Mouse (Mus musculus): Measurements from ENCODE around the gene Cdipt. TPM values are rescaled to one million over a fixed set of nuclear protein-coding genes. Genes with fewer than 3 reads are reported as not detected.

Gene Cdipt
- 96.0 TPM for polyA plus RNA-seq (2014; fragmentation: Illumina TruSeq; extraction: RNeasy Lipid Tissue Mini Kit (QIAGEN cat#74804); ENCODE audit: low read depth, low replicate concordance)

DNA sequence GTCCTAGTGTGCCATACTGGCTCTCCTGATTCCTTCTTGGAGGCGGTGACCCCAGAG lies at the start of gene Cdipt:
Gene Cdipt, plus strand, starts transcription at position 22 of the 57 bp plus-strand sequence.

GRCm38 (mm10) chr7:126928384-126929037 lies 47.2 kb upstream of the Cdipt start, which contains the start of gene Kctd13:
TSS of gene Kctd13 (plus strand) at chr7:126928879.

DNA sequence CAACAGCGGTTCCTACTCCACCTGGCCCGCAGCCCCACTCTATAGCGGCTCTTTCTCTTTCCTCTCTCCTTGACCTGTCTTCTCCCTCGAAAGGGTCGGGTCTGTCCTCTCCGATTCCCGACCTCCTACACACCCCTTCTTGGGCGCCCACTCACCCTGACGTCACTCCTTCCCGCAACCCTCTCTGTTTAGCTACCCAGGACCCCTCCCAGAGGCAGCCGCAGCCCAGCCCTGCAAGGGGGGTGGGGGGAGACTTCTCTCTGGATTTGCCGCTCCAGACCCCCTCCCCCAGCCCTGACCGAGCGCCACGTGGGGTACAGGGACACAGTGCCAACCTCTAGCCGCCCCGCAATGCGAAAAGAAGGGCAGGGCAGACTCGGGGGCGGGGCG lies 26.3 kb upstream of the Cdipt start, which contains the start of gene Asphd1:
Gene Asphd1, minus strand, starts transcription at position 180 of the 390 bp plus-strand sequence.

GRCm38 (mm10) chr7:126949793-126950646 lies 25.7 kb upstream of the Cdipt start, which contains the start of gene Sez6l2:
TSS of gene Sez6l2 (plus strand) at chr7:126950563.

GRCm38 (mm10) chr7:126975950-126976866 lies 494 bp downstream of the Cdipt start, which contains the start of gene Cdiptos:
TSS of gene Cdiptos (minus strand) at chr7:126976098.

GRCm38 (mm10) chr7:127014320-127014719 lies 38.6 kb downstream of the Cdipt start, which contains the start of gene Mvp:
TSS of gene Mvp (minus strand) at chr7:127014621.

DNA sequence TGATC lies 40.6 kb downstream of the Cdipt start, which contains the start of gene Pagr1b:
Gene Pagr1b, minus strand, starts transcription at position 4 of the 5 bp plus-strand sequence.

DNA sequence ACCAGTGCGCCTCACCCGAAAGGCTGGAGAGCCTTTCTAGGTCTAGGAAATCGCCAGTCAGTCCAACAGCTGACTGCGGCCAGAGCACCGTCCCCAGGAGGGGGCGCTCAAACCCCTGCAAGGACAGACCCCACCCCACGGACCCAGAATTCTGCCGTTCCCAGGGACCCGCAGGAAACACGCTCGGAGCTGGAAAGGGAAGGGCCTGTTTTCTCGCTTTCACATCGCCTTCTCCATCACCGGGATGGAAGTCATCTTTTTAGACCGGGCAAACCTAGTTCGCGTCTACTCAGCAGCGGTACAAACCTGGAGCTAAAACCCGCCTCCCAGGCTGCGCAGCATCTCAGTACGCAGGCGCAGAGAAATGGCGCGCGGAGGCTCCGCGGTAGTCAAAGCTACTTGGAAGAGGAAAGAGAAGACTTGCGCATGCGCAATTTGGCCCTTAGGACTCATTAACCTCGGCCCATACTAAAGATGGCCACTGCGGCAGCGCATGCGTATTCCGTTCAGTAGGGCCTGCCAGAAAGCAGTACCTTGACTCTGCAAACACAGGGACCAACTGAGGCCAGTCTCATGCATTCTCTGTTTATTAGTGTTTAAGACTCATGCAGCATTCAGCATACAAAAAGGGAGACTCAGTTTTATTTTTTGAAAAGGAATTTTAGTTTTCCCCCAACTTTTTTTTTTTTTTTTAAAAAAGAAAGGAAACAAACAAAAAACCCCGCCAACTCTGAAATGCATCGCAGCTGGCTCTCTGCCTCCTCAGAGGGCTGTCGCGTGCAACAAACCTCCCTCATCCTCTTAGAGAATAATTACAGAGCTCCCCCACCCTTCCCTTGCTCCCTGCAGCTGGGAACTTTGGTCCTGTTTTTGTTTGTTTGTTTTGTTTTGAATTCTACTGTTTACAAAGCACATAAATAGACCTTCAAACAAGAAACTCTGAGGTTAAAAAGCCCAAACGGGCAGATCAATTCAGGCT lies 41.5 kb downstream of the Cdipt start, which contains the start of gene Pagr1a:
Gene Pagr1a, minus strand, starts transcription at position 382 of the 979 bp plus-strand sequence.

GRCm38 (mm10) chr7:127020901-127021562 lies 45.3 kb downstream of the Cdipt start, which contains the start of the genes Gm42742 and Prrt2:
TSS of gene Gm42742 (minus strand) at chr7:127021097.
TSS of gene Prrt2 (minus strand) at chr7:127021211.

DNA sequence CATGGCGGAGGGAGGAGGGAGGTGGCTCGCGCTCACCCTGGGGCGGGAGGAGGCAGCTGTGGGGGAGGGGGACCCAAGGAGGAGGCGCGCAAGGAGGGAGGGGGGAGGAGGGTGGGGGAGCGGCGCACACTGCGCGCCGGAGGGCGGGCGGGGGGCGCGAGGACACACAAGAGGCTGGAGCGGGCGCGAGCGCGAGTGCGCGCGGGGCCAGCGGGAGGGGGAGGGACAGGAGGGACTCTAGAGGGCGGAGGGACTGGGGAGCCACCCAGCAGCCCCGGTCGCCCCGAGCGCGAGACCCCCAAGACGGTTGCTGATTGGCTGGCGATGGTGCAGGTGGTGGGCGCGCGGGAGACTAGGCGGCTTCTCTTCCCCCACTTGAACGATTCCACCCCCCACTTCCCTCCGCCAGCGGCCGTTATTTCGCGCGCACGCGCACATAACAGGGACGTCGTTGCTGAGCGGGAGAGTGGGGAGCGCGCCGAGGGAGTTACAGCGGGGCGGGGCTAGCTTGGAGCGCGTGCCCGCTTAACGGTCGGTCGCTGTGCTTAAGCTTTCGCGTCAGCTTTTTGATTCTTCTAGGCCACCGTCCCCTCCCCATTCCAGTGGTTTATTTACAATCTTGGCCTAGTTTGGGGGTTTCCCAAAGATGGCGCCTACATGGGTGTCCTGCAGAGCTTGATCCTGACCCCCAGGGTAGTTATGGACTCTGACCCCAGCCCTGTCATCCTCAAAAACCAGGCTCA lies 51.4 kb downstream of the Cdipt start, which contains the start of gene Maz:
Gene Maz, minus strand, starts transcription at position 54 of the 743 bp plus-strand sequence.

Other genes with a start within 250 kb of the Cdipt start
- gene Mapk3, start 216.3 kb upstream of the Cdipt start, polyA plus RNA-seq (2014; fragmentation: Illumina TruSeq; extraction: RNeasy Lipid Tissue Mini Kit (QIAGEN cat#74804); ENCODE audit: low read depth, low replicate concordance): 92.1 TPM
- gene Gdpd3, start 209.6 kb upstream of the Cdipt start, polyA plus RNA-seq (2014; fragmentation: Illumina TruSeq; extraction: RNeasy Lipid Tissue Mini Kit (QIAGEN cat#74804); ENCODE audit: low read depth, low replicate concordance): 3.7 TPM
- 135 TPM for gene Ypel3, start 199.0 kb upstream of the Cdipt start, polyA plus RNA-seq (2014; fragmentation: Illumina TruSeq; extraction: RNeasy Lipid Tissue Mini Kit (QIAGEN cat#74804); ENCODE audit: low read depth, low replicate concordance)
- gene Tbx6, start 194.4 kb upstream of the Cdipt start, polyA plus RNA-seq (2014; fragmentation: Illumina TruSeq; extraction: RNeasy Lipid Tissue Mini Kit (QIAGEN cat#74804); ENCODE audit: low read depth, low replicate concordance): 1.4 TPM
- 76.2 TPM for gene Ppp4c, start 183.4 kb upstream of the Cdipt start, polyA plus RNA-seq (2014; fragmentation: Illumina TruSeq; extraction: RNeasy Lipid Tissue Mini Kit (QIAGEN cat#74804); ENCODE audit: low read depth, low replicate concordance)
- gene Fam57b, start 178.2 kb upstream of the Cdipt start, polyA plus RNA-seq (2014; fragmentation: Illumina TruSeq; extraction: RNeasy Lipid Tissue Mini Kit (QIAGEN cat#74804); ENCODE audit: low read depth, low replicate concordance): 5.7 TPM
- gene 4930451I11Rik, start 144.3 kb upstream of the Cdipt start, polyA plus RNA-seq (2014; fragmentation: Illumina TruSeq; extraction: RNeasy Lipid Tissue Mini Kit (QIAGEN cat#74804); ENCODE audit: low read depth, low replicate concordance): 1.2 TPM
- not detected for gene Doc2a, start 128.5 kb upstream of the Cdipt start, polyA plus RNA-seq (2014; fragmentation: Illumina TruSeq; extraction: RNeasy Lipid Tissue Mini Kit (QIAGEN cat#74804); ENCODE audit: low read depth, low replicate concordance)
- gene Hirip3, start 113.9 kb upstream of the Cdipt start, polyA plus RNA-seq (2014; fragmentation: Illumina TruSeq; extraction: RNeasy Lipid Tissue Mini Kit (QIAGEN cat#74804); ENCODE audit: low read depth, low replicate concordance): 20.1 TPM
- 32.6 TPM for gene Ino80e, start 113.5 kb upstream of the Cdipt start, polyA plus RNA-seq (2014; fragmentation: Illumina TruSeq; extraction: RNeasy Lipid Tissue Mini Kit (QIAGEN cat#74804); ENCODE audit: low read depth, low replicate concordance)
- gene Taok2, start 91.2 kb upstream of the Cdipt start, polyA plus RNA-seq (2014; fragmentation: Illumina TruSeq; extraction: RNeasy Lipid Tissue Mini Kit (QIAGEN cat#74804); ENCODE audit: low read depth, low replicate concordance): 53.1 TPM
- gene Tmem219, start 53.0 kb upstream of the Cdipt start, polyA plus RNA-seq (2014; fragmentation: Illumina TruSeq; extraction: RNeasy Lipid Tissue Mini Kit (QIAGEN cat#74804); ENCODE audit: low read depth, low replicate concordance): 58.2 TPM
- gene Kctd13, start 47.0 kb upstream of the Cdipt start, polyA plus RNA-seq (2014; fragmentation: Illumina TruSeq; extraction: RNeasy Lipid Tissue Mini Kit (QIAGEN cat#74804); ENCODE audit: low read depth, low replicate concordance): 12.5 TPM
- 0.30 TPM for gene Asphd1, start 26.3 kb upstream of the Cdipt start, polyA plus RNA-seq (2014; fragmentation: Illumina TruSeq; extraction: RNeasy Lipid Tissue Mini Kit (QIAGEN cat#74804); ENCODE audit: low read depth, low replicate concordance)
- gene Sez6l2, start 25.4 kb upstream of the Cdipt start, polyA plus RNA-seq (2014; fragmentation: Illumina TruSeq; extraction: RNeasy Lipid Tissue Mini Kit (QIAGEN cat#74804); ENCODE audit: low read depth, low replicate concordance): 1.5 TPM
- 29.3 TPM for gene Cdiptos, start 184 bp downstream of the Cdipt start, polyA plus RNA-seq (2014; fragmentation: Illumina TruSeq; extraction: RNeasy Lipid Tissue Mini Kit (QIAGEN cat#74804); ENCODE audit: low read depth, low replicate concordance)
- 50.9 TPM for gene Mvp, start 38.7 kb downstream of the Cdipt start, polyA plus RNA-seq (2014; fragmentation: Illumina TruSeq; extraction: RNeasy Lipid Tissue Mini Kit (QIAGEN cat#74804); ENCODE audit: low read depth, low replicate concordance)
- gene Pagr1b, start 40.6 kb downstream of the Cdipt start, polyA plus RNA-seq (2014; fragmentation: Illumina TruSeq; extraction: RNeasy Lipid Tissue Mini Kit (QIAGEN cat#74804); ENCODE audit: low read depth, low replicate concordance): 1.6 TPM
- gene Pagr1a, start 41.4 kb downstream of the Cdipt start, polyA plus RNA-seq (2014; fragmentation: Illumina TruSeq; extraction: RNeasy Lipid Tissue Mini Kit (QIAGEN cat#74804); ENCODE audit: low read depth, low replicate concordance): not detected
- 26.3 TPM for gene Gm42742, start 45.2 kb downstream of the Cdipt start, polyA plus RNA-seq (2014; fragmentation: Illumina TruSeq; extraction: RNeasy Lipid Tissue Mini Kit (QIAGEN cat#74804); ENCODE audit: low read depth, low replicate concordance)
- gene Prrt2, start 45.3 kb downstream of the Cdipt start, polyA plus RNA-seq (2014; fragmentation: Illumina TruSeq; extraction: RNeasy Lipid Tissue Mini Kit (QIAGEN cat#74804); ENCODE audit: low read depth, low replicate concordance): 2.7 TPM
- 78.3 TPM for gene Maz, start 51.1 kb downstream of the Cdipt start, polyA plus RNA-seq (2014; fragmentation: Illumina TruSeq; extraction: RNeasy Lipid Tissue Mini Kit (QIAGEN cat#74804); ENCODE audit: low read depth, low replicate concordance)
- 3.2 TPM for gene Kif22, start 66.6 kb downstream of the Cdipt start, polyA plus RNA-seq (2014; fragmentation: Illumina TruSeq; extraction: RNeasy Lipid Tissue Mini Kit (QIAGEN cat#74804); ENCODE audit: low read depth, low replicate concordance)
- gene Zg16, start 111.4 kb downstream of the Cdipt start, polyA plus RNA-seq (2014; fragmentation: Illumina TruSeq; extraction: RNeasy Lipid Tissue Mini Kit (QIAGEN cat#74804); ENCODE audit: low read depth, low replicate concordance): 1.4 TPM
- 12.4 TPM for gene AI467606, start 115.4 kb downstream of the Cdipt start, polyA plus RNA-seq (2014; fragmentation: Illumina TruSeq; extraction: RNeasy Lipid Tissue Mini Kit (QIAGEN cat#74804); ENCODE audit: low read depth, low replicate concordance)
- gene Qprt, start 146.3 kb downstream of the Cdipt start, polyA plus RNA-seq (2014; fragmentation: Illumina TruSeq; extraction: RNeasy Lipid Tissue Mini Kit (QIAGEN cat#74804); ENCODE audit: low read depth, low replicate concordance): 1.2 TPM
- 1.4 TPM for gene Spn, start 161.9 kb downstream of the Cdipt start, polyA plus RNA-seq (2014; fragmentation: Illumina TruSeq; extraction: RNeasy Lipid Tissue Mini Kit (QIAGEN cat#74804); ENCODE audit: low read depth, low replicate concordance)
- gene Cd2bp2, start 220.1 kb downstream of the Cdipt start, polyA plus RNA-seq (2014; fragmentation: Illumina TruSeq; extraction: RNeasy Lipid Tissue Mini Kit (QIAGEN cat#74804); ENCODE audit: low read depth, low replicate concordance): 52.6 TPM
- 27.7 TPM for gene Tbc1d10b, start 232.6 kb downstream of the Cdipt start, polyA plus RNA-seq (2014; fragmentation: Illumina TruSeq; extraction: RNeasy Lipid Tissue Mini Kit (QIAGEN cat#74804); ENCODE audit: low read depth, low replicate concordance)
- gene Mylpf, start 233.0 kb downstream of the Cdipt start, polyA plus RNA-seq (2014; fragmentation: Illumina TruSeq; extraction: RNeasy Lipid Tissue Mini Kit (QIAGEN cat#74804); ENCODE audit: low read depth, low replicate concordance): 4.2 TPM